Mouse (Mus musculus) G1E (cell line): Measurements from ENCODE around the gene Fcgr2b.

Experiments
- CTCF ChIP-seq: IDR thresholded peaks from 2 replicates; pipeline ENCODE4 v1.5.1; 2012; ENCODE audit warnings: low read depth, low read length, inconsistent platforms, mixed read lengths
- GATA1 ChIP-seq: IDR thresholded peaks from 2 replicates; pipeline ENCODE4 v1.6.1; 2012; ENCODE audit warnings: borderline replicate concordance, low read length, inconsistent platforms, mixed read lengths
- GATA2 ChIP-seq: IDR thresholded peaks from 2 replicates; pipeline ENCODE4 v1.6.1; 2012; ENCODE audit warnings: low read depth, low read length, inconsistent platforms, borderline replicate concordance
- POLR2AphosphoS5 ChIP-seq: IDR thresholded peaks from 2 replicates; pipeline ENCODE4 v1.6.1; 2012; ENCODE audit warnings: low read depth, low read length, inconsistent platforms; ENCODE audit not compliant: insufficient replicate concordance
- TAL1 ChIP-seq: conservative IDR thresholded peaks from 2 replicates; pipeline ENCODE4 v1.6.1; 2012; ENCODE audit warnings: low read depth, low read length, inconsistent platforms, mixed read lengths

DNA sequence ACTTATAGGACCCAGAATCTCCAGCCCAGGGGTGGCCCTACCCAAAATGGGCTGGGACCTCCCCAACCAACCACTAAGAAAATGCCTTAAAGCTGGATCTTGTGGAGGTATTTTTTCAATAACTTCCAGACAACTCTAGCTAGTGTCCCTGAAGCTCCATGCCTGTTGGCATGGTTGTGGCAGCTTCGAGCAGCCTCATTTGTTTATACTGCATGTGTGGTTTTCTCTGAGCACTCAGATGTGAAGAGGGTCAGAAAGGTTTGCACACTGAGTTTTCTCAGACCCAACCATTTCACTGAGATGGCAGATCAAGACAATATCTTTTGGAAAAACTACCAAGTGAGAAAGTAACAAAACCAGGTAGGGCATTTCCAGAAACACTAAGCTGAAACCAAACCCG is 6.0 kb upstream of the Fcgr2b start:
- TF ChIP-seq TAL1 (no peak), GATA1 (no peak), CTCF (no peak), POLR2AphosphoS5 (no peak), GATA2 (no peak)
